Mouse (Mus musculus): ENCODE data around the gene Clba1. TPM values are rescaled to one million over a fixed set of nuclear protein-coding genes. Genes with fewer than 3 reads are reported as not detected.

Gene Clba1
- 1.7 and 2.4 TPM in 2 replicates for polyA plus RNA-seq (2012)

GRCm38 (mm10) chr12:112808587-112809364 lies at the start of gene Clba1:
Gene Clba1, plus strand, starts transcription at chr12:112808937.

GRCm38 (mm10) chr12:112760154-112760926 lies 48.4 kb upstream of the Clba1 start, which contains the start of gene Pld4:
Gene Pld4, plus strand, starts transcription at chr12:112760655.

GRCm38 (mm10) chr12:112801864-112802846 lies 6.6 kb upstream of the Clba1 start, which contains the start of gene Ahnak2:
Gene Ahnak2, minus strand, starts transcription at chr12:112802657.

GRCm38 (mm10) chr12:112829244-112829864 lies 20.6 kb downstream of the Clba1 start, which contains the start of gene Cdca4:
Gene Cdca4, minus strand, starts transcription at chr12:112829423.

Other genes starting within 250 kb of the Clba1 start
- gene Inf2, start 220.2 kb upstream of the Clba1 start, polyA plus RNA-seq (2012) = 101 and 119 TPM in 2 replicates
- 219 and 252 TPM in 2 replicates for gene Adssl1, start 188.9 kb upstream of the Clba1 start, polyA plus RNA-seq (2012)
- gene Siva1, start 164.3 kb upstream of the Clba1 start, polyA plus RNA-seq (2012) = 95.9 and 97.1 TPM in 2 replicates
- gene Akt1, start 134.1 kb upstream of the Clba1 start, polyA plus RNA-seq (2012) = 394 and 418 TPM in 2 replicates
- 14.5 and 17.0 TPM in 2 replicates for gene Zbtb42, start 130.1 kb upstream of the Clba1 start, polyA plus RNA-seq (2012)
- 5.2 and 8.6 TPM in 2 replicates for gene Cep170b, start 88.5 kb upstream of the Clba1 start, polyA plus RNA-seq (2012)
- 23.9 and 54.7 TPM in 2 replicates for gene Pld4, start 48.3 kb upstream of the Clba1 start, polyA plus RNA-seq (2012)
- 0.01 TPM in 1 of 2 replicates, not detected in the other for gene Ahnak2, start 6.3 kb upstream of the Clba1 start, polyA plus RNA-seq (2012)
- gene Cdca4, start 20.5 kb downstream of the Clba1 start, polyA plus RNA-seq (2012) = 24.9 and 28.0 TPM in 2 replicates
- gene Gpr132, start 59.3 kb downstream of the Clba1 start, polyA plus RNA-seq (2012) = 6.3 and 8.1 TPM in 2 replicates
- gene Jag2, start 120.8 kb downstream of the Clba1 start, polyA plus RNA-seq (2012) = 13.5 and 30.2 TPM in 2 replicates
- 25.3 and 26.5 TPM in 2 replicates for gene Nudt14, start 133.2 kb downstream of the Clba1 start, polyA plus RNA-seq (2012)
- gene Btbd6, start 167.5 kb downstream of the Clba1 start, polyA plus RNA-seq (2012) = 40.9 and 59.2 TPM in 2 replicates
- gene Brf1, start 191.8 kb downstream of the Clba1 start, polyA plus RNA-seq (2012) = 33.5 and 49.8 TPM in 2 replicates
- gene Pacs2, start 205.6 kb downstream of the Clba1 start, polyA plus RNA-seq (2012) = 22.2 and 24.2 TPM in 2 replicates